Comparison of ENCODE assay signal across 30 mouse cellular contexts in the genomic region with DNA sequence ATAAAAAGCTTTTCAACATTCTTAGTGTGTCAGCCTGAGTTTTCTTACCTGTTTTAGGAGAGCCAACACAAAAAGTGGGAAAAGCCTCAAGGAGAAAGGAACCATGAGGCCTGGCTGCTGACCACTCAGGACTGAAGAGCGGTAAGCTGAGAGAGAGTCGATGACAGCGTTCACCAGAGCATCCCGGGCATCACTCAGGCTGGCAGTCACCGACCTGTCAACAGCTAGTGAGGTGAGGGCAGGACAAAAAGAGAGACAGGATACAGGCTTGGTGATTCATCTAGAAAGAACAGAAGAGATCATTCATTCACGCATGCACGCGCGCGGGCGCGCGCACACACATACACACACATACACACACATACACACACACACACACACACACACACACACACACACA. TPM values are rescaled to one million over a fixed set of nuclear protein-coding genes. Genes with fewer than 3 reads are reported as not detected.
"Had no signal": no experiment of that assay in that cellular context is flagged by ENCODE, and none has a peak within 500 bp of the region (broad histone marks: within the 10 kb centered on the region; RNA-seq: fewer than 3 reads in every experiment).

No protein-coding gene starts in this region.

- H3K9me3 ChIP-seq: heart, embryonic 12.5 days; heart, embryonic 13.5 days; heart, embryonic 15.5 days; hindbrain, embryonic 10.5 days; hindbrain, embryonic 12.5 days; hindbrain, embryonic 13.5 days; hindbrain, embryonic 15.5 days; intestine, embryonic 15.5 days; kidney, embryonic 15.5 days had no signal

- H3K27me3 ChIP-seq: heart, embryonic 12.5 days; heart, embryonic 13.5 days; heart, embryonic 15.5 days; hindbrain, embryonic 12.5 days; hindbrain, embryonic 13.5 days; hindbrain, embryonic 15.5 days; intestine, embryonic 15.5 days; kidney, embryonic 15.5 days had no signal

- H3K4me1 ChIP-seq: heart, embryonic 12.5 days; heart, embryonic 13.5 days; heart, embryonic 15.5 days; hindbrain, embryonic 12.5 days; hindbrain, embryonic 13.5 days; hindbrain, embryonic 15.5 days; intestine, embryonic 15.5 days; kidney, embryonic 15.5 days had no signal

- DNase-seq: heart, postnatal 10 days; heart, postnatal 36 days; heart, postnatal 4 days; kidney, adult 11 months; kidney, adult 18-20 months; kidney, adult 2 months; kidney, adult 8-10 months; kidney, adult 9 months; kidney, postnatal 10 days; kidney, postnatal 14 days; kidney, postnatal 25 days; kidney, postnatal 36 days; kidney, postnatal 4 days; layer of hippocampus, adult 9-11 months; layer of hippocampus, postnatal 36 days had no signal

- H3K4me3 ChIP-seq: heart, embryonic 12.5 days; heart, embryonic 13.5 days; heart, embryonic 15.5 days; hindbrain, embryonic 10.5 days; hindbrain, embryonic 12.5 days; hindbrain, embryonic 13.5 days; hindbrain, embryonic 15.5 days; intestine, embryonic 15.5 days; kidney, embryonic 15.5 days; layer of hippocampus, adult 2 months; left cerebral cortex, adult 2 months had no signal

- H3K27ac ChIP-seq: heart, embryonic 13.5 days; heart, embryonic 15.5 days; hindbrain, embryonic 10.5 days; hindbrain, embryonic 12.5 days; hindbrain, embryonic 13.5 days; hindbrain, embryonic 14.5 days; hindbrain, embryonic 15.5 days; hindbrain, postnatal 0 days; intestine, embryonic 15.5 days; kidney, embryonic 15.5 days; kidney, postnatal 0 days; layer of hippocampus, adult 2 months; left cerebral cortex, adult 2 months had no signal

RNA-seq across cellular contexts. Expression of gene D930048N14Rik, which starts 56.3 kb away (rescaled TPM):
- total RNA-seq: hematopoietic stem cell, adult 5-6 weeks had no signal
